Mouse (Mus musculus) embryonic facial prominence, embryonic 11.5 days (tissue): ENCODE measurements around the gene Slc45a3. TPM values are rescaled to one million over a fixed set of nuclear protein-coding genes. Genes with fewer than 3 reads are reported as not detected.

Source experiments
- ATAC-seq: fragments of 200-750 bp; cut with Nextera tagmentation; replicated peaks from 2 replicates; pipeline ENCODE4 v1.8.0; 2017; ENCODE audit warnings: low read depth; ENCODE audit not compliant: insufficient number of reproducible peaks, low FRiP score, low TSS enrichment
- DNase-seq: peaks from one replicate; pipeline ENCODE4 v3.0.0-alpha.2; 2015; ENCODE audit warnings: low spot score
- H3K27ac ChIP-seq: fragments of 300-500 bp; sonication (generic); replicated peaks from 2 replicates; pipeline ENCODE4 v1.5.1; 2014; ENCODE audit warnings: mild to moderate bottlenecking, low read depth, low read length, control low read depth
- H3K27me3 ChIP-seq: fragments of 300-500 bp; sonication (generic); 2 replicates; pipeline ENCODE4 v1.6.1; 2014; ENCODE audit warnings: mild to moderate bottlenecking, low read length, moderate library complexity, mixed read lengths; ENCODE audit not compliant: control insufficient read depth, insufficient read depth
- H3K36me3 ChIP-seq: fragments of 300-500 bp; sonication (generic); replicated peaks from 2 replicates; pipeline ENCODE4 v1.6.1; 2014; ENCODE audit warnings: low read depth, mild to moderate bottlenecking, low read length, moderate library complexity, mixed read lengths; ENCODE audit not compliant: control insufficient read depth, insufficient read depth
- H3K4me1 ChIP-seq: fragments of 300-500 bp; sonication (generic); 2 replicates; pipeline ENCODE4 v1.6.1; 2014; ENCODE audit warnings: low read length, mixed read lengths; ENCODE audit not compliant: control insufficient read depth, insufficient read depth
- H3K4me2 ChIP-seq: fragments of 300-500 bp; sonication (generic); 2 replicates; pipeline ENCODE4 v1.6.1; 2014; ENCODE audit warnings: low read depth, mild to moderate bottlenecking, control low read depth, low read length, moderate library complexity
- H3K4me3 ChIP-seq: fragments of 300-500 bp; sonication (generic); 2 replicates; pipeline ENCODE4 v1.5.1; 2014; ENCODE audit warnings: low read depth, low read length, control low read depth
- H3K9ac ChIP-seq: fragments of 300-500 bp; sonication (generic); replicated peaks from 2 replicates; pipeline ENCODE4 v1.6.1; 2014; ENCODE audit warnings: mild to moderate bottlenecking, control low read depth, low read length
- H3K9me3 ChIP-seq: fragments of 300-500 bp; sonication (generic); replicated peaks from 2 replicates; pipeline ENCODE4 v1.6.1; 2016; ENCODE audit warnings: mild to moderate bottlenecking, low read length, inconsistent platforms, mixed read lengths; ENCODE audit not compliant: control insufficient read depth
- WGBS: fragments of 180-500 bp; shearing (Covaris S2); extraction: QIAGEN DNeasy Blood & Tissue Kit; methylation state at CpG from one replicate; pipeline ENCODE4 v1.1.7; 2014; 5-methylcytosine and 5-hydroxymethylcytosine counted together
- polyA plus RNA-seq: library from polyadenylated mRNA; unstranded; fragments of >200 nt; fragmentation: Nextera tagmentation; extraction: Ambion mirVana; gene quantifications from 2 replicates; pipeline ENCODE4 v1.2.1, GENCODE M21; 2014

Gene Slc45a3
- polyA plus RNA-seq, 1 experiment from 2014 or later = 3.8 TPM

- H3K27me3 ChIP-seq = no peaks in the 10 kb centered on the region
- H3K9ac ChIP-seq = no peak overlapping the region
- no peak overlapping the region for H3K27ac ChIP-seq
- no peaks in the 10 kb centered on the region for H3K9me3 ChIP-seq
- no peak for ATAC-seq
- H3K4me2 ChIP-seq = no peak overlapping the region
- H3K4me1 ChIP-seq = no peaks in the 10 kb centered on the region
- 73% methylated on average over 7 of the region's 7 CpGs for WGBS
- no peak for DNase-seq
- no peak overlapping the region for H3K4me3 ChIP-seq
- H3K36me3 ChIP-seq = no peaks in the 10 kb centered on the region
Measured at GRCm38 (mm10) chr1:131992561-131993001, 29.8 kb downstream of the Slc45a3 start.

GRCm38 (mm10) chr1:131993169-131994040 lies 30.6 kb downstream of the Slc45a3 start:
- Histone ChIP-seq H3K36me3 (no peaks in the 10 kb centered on the region), H3K9ac (no peak overlapping the region), H3K4me1 (no peaks in the 10 kb centered on the region), H3K4me3 (no peak overlapping the region), H3K27ac (no peak overlapping the region), H3K27me3 (no peaks in the 10 kb centered on the region), H3K9me3 (no peaks in the 10 kb centered on the region), H3K4me2 (no peak overlapping the region)
- no peak for DNase-seq
- 86% methylated on average over 12 of the region's 12 CpGs for WGBS
- ATAC-seq = no peak

DNA sequence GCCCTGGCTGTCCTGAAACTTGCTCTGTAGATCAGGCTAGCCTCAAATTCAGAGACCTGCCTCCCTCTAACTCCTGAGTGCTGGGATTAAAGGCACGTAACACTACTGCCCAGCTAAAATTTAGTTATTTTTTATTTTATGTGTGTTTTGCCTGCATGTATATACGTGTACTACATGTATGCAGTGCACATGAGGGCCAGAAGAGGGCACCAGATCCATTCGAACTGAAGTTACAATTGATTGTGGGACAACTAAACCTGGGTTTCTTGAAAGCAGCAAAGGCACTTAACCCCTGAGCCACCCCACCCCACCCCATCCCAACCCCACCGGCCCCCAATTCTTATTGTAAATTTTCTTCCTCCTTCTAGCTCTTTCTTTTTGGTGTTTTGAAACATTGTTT lies 32.3 kb downstream of the Slc45a3 start:
- Histone ChIP-seq H3K27me3 (no peaks in the 10 kb centered on the region), H3K4me2 (no peak overlapping the region), H3K4me1 (no peaks in the 10 kb centered on the region), H3K4me3 (no peak overlapping the region), H3K9ac (no peak overlapping the region), H3K9me3 (no peaks in the 10 kb centered on the region), H3K27ac (no peak overlapping the region), H3K36me3 (no peaks in the 10 kb centered on the region)
- WGBS = 35% methylated on average over 4 of the region's 4 CpGs
- DNase-seq = peak; percentile 67
- ATAC-seq = no peak

GRCm38 (mm10) chr1:132000506-132000905 lies 37.7 kb downstream of the Slc45a3 start:
- no peaks in the 10 kb centered on the region for H3K36me3 ChIP-seq
- no peaks in the 10 kb centered on the region for H3K4me1 ChIP-seq
- H3K27me3 ChIP-seq = no peaks in the 10 kb centered on the region
- DNase-seq = no peak
- no peak overlapping the region for H3K4me3 ChIP-seq
- no peak overlapping the region for H3K27ac ChIP-seq
- no peak for ATAC-seq
- H3K9me3 ChIP-seq = no peaks in the 10 kb centered on the region
- H3K4me2 ChIP-seq = no peak overlapping the region
- H3K9ac ChIP-seq = no peak overlapping the region

DNA sequence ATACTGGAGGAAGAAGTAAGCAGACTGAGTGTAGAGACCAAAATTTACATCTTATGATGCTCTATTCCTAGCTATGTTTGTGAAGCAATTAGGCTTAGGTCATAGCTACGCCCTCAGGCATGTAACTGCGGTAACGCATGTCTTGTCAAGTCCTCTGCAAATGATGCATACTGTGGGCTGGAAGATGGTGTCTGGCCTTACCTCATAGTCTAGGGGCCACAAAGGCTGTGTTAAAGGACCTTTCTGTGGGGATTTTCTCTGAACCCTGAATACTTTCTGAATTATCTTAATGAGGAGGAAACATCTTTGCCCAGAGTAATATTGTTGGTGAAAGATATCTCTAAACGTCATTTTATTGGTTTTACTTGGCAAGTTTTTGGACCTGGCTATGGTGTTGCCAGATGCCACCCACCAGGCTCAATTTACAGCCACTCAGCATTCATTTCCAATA lies 39.1 kb downstream of the Slc45a3 start:
- no peaks in the 10 kb centered on the region for H3K4me1 ChIP-seq
- no peaks in the 10 kb centered on the region for H3K36me3 ChIP-seq
- no peaks in the 10 kb centered on the region for H3K9me3 ChIP-seq
- H3K4me2 ChIP-seq = no peak overlapping the region
- WGBS = 69% methylated on average over 4 of the region's 4 CpGs
- H3K27me3 ChIP-seq = no peaks in the 10 kb centered on the region
- no peak overlapping the region for H3K27ac ChIP-seq
- DNase-seq = no peak
- H3K4me3 ChIP-seq = no peak overlapping the region
- H3K9ac ChIP-seq = no peak overlapping the region
- no peak for ATAC-seq

DNA sequence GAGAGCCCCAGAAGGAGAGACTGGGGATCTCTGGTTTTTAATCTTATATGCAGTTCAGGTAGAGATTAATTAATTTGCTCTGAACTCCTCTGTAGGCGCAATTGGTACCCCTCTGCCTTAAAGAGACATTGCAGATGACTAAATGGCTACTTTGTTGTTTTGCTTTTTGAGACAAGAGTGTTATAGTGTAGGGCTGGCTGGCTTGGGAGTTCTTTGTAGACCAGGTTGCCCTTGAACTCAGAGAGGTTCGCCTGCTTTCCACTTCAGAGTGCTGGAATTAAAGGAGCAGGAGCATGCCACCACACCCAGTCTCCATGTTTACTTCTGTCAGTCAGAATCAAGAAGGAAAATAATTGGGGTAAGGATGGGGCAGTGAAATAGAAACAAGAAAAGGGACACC lies 40.3 kb downstream of the Slc45a3 start:
- DNase-seq (no peak), ATAC-seq (no peak)
- H3K4me3 ChIP-seq = no peak overlapping the region
- no peak overlapping the region for H3K4me2 ChIP-seq
- 71% methylated on average over 2 of the region's 2 CpGs for WGBS
- no peaks in the 10 kb centered on the region; the same call in 1 of the 2 replicates for H3K27me3 ChIP-seq
- no peak overlapping the region for H3K27ac ChIP-seq
- H3K9me3 ChIP-seq = no peaks in the 10 kb centered on the region
- no peak overlapping the region for H3K9ac ChIP-seq
- H3K4me1 ChIP-seq = no peaks in the 10 kb centered on the region
- H3K36me3 ChIP-seq = no peaks in the 10 kb centered on the region

DNA sequence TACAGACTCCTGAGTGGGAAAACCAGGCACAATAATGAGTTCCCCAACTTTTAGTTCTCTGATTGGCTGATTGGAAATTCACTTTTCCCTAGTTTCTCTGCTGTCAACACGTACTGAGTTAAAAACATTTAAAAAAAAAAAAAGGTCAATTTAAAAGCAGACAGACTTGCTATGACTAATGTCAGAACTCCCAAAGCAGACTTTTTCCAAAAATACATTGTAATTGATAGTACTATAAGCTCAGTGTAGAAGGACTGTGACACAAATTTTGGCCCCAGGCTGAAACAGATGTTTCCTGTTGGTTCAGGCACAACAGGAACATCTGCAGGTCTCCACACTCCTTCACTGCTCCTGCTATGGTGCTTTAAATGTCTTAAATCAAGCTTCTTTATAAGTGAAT lies 41.0 kb downstream of the Slc45a3 start:
- H3K4me3 ChIP-seq = no peak overlapping the region
- H3K27ac ChIP-seq = no peak overlapping the region
- H3K4me1 ChIP-seq = no peaks in the 10 kb centered on the region
- H3K36me3 ChIP-seq = no peaks in the 10 kb centered on the region
- H3K4me2 ChIP-seq = no peak overlapping the region
- no peaks in the 10 kb centered on the region; the same call in 1 of the 2 replicates for H3K27me3 ChIP-seq
- DNase-seq = peak; percentile 56
- 33% methylated on average over 1 of the region's 1 CpGs for WGBS
- no peak for ATAC-seq
- no peak overlapping the region for H3K9ac ChIP-seq
- no peaks in the 10 kb centered on the region for H3K9me3 ChIP-seq

GRCm38 (mm10) chr1:132004574-132005180 lies 41.9 kb downstream of the Slc45a3 start:
- 69% methylated on average over 6 of the region's 6 CpGs for WGBS
- no peak overlapping the region for H3K9ac ChIP-seq

More at GRCm38 (mm10) chr1:132004574-132005180, 41.9 kb downstream of the Slc45a3 start:
- DNase-seq (no peak), ATAC-seq (no peak)
- no peaks in the 10 kb centered on the region for H3K4me1 ChIP-seq
- no peak overlapping the region for H3K27ac ChIP-seq
- no peak overlapping the region for H3K4me3 ChIP-seq
- no peak overlapping the region for H3K4me2 ChIP-seq
- H3K9me3 ChIP-seq = no peaks in the 10 kb centered on the region
- H3K36me3 ChIP-seq = no peaks in the 10 kb centered on the region
- no peaks in the 10 kb centered on the region; the same call in 1 of the 2 replicates for H3K27me3 ChIP-seq
